Mouse (Mus musculus): ENCODE data around the gene Fuca1.

Fuca1 gene

DNA sequence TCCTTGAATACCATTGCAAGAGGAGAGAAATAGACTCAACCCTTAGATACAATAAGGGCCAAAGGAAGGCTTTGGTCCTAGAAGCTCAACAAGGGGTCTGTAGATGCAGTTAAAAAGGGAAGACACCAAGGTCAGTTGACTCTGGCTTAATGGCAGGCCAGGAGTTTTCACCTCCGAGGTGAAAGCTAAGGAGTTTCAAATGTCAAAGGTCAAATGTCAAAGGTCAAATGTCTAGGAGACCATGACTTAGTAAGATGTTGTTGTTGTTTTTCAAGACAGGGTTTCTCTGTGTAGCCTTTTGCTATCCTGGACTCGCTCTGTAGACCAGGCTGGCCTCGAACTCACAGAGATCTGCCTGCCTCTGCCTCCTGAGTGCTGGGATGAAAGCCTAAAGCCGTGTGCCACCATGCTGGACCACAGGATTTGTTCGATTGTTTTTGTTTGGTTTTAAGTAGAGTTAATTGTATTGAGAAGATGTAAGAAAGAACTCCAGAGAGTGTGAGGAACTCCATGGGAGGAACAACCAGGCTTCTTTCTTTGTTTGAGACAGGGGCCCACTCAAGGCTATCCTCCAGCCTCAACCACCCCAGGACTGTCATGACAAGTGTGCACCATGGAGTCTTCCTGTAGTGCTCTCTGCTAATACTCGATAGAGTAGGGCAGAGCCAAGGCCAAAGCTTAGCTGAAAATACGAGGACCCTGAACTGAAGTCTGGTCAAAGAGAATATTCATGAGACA is 31.2 kb upstream of the Fuca1 start:
- no peak for DNase-seq (ENCODE audit: low read depth)

DNA sequence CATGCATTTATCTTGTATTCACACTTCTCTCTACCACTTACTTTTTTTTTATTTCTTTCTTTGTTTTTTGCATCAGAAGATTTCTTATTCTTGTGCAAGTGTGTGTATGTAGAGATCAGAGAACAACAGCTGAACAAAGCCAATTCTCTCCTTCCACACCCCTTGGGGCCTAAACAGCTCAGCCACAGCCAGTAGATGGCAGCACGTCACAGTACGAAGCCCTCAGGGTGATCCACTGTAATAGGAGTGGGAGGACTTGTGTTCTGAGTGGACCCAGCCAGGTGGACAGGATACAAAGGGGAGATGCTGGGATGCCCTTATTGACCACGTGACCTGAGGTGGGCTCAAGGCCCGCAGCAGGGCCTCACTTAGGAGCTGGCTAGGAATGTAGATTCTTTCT is 30.7 kb upstream of the Fuca1 start:
- DNase-seq (ENCODE audit: low read depth) = peak; percentile 89

DNA sequence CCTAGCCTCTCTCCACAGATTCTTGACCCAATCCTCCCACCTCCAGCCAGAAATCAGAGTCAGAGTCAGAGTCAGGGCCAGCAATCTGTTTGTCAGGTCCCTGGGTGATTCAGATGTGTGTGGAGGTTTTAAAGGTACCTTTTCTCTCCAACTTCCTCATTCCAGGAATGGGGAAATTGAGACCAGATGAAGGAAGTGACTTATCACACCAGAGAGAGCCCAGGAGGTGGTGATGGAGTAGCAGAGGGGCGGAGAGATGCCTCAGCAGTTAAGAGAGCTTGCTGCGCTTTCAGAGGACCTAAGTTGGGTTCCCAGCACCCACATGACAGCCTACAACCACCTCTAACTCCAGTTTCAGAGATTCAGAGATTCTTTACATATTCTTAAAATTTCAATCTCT is 29.0 kb upstream of the Fuca1 start:
- no peak for DNase-seq (ENCODE audit: low read depth)

DNA sequence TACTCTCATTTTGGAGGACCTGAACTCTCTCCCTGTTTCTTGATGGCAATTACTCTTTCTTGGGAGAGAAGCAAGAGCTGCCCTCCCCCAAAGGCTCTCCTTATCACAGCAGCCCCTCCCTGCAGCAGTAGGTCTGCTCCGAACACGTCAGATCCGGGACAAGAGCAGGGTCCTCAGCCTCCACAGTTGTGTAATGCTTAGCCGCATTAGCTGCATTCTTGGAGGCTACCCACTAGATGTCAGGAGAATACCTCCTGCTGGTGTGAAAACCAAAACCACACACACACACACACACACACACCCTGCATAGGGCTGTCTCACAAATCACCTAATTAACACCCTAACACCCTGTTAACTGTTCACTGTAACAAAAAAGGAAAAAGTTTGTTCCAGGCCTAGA is 27.7 kb upstream of the Fuca1 start:
- no peak for DNase-seq (ENCODE audit: low read depth)

DNA sequence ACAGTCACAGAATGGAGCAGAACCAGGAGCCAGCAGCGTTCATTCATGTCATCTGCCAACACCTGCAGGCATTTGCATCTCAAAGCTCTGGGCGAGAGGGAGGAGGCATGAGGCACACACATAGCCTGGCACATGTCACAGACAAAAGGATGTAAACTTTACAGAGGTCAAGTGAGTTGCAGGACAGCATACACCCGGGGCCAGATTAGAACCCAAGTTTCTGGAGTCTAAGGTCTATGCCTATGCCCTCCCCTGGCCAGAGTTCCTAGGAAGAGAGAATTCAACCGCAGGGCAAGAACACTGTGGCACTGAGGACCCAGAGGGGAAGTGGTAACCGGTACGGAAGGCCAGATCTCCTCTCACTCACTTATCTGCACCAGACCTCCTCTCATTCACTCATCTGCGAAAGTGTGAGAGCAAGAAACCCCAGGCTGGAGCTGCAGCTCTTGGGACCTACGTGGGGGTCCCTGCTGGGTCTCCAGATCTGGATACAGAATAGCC is 25.4 kb upstream of the Fuca1 start, which contains the start of gene Cnr2:
TSS of gene Cnr2 (plus strand) at position 324 of the 501 bp plus-strand sequence.
- peak; percentile 67 for DNase-seq (ENCODE audit: low read depth)

DNA sequence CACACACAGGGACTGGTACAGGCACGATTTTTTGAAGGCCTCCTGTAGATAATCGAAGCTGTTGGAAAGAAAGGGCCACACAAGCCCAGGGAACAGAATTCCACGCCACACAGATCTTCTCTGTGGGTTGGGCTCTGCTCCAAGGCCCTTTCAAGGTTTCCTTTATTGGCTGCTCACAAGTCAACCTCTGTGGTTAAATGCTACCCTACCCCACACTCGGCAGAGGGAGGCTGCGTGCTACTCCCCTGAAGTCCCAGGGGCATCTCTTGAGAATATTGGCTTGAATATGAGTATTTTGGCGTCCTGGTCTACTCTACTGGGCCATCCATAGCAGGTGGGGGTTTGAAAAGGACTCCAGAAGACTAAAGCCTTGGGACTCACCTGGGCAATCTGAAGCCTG is 24.4 kb upstream of the Fuca1 start:
- peak; percentile 29 for DNase-seq (ENCODE audit: low read depth)

DNA sequence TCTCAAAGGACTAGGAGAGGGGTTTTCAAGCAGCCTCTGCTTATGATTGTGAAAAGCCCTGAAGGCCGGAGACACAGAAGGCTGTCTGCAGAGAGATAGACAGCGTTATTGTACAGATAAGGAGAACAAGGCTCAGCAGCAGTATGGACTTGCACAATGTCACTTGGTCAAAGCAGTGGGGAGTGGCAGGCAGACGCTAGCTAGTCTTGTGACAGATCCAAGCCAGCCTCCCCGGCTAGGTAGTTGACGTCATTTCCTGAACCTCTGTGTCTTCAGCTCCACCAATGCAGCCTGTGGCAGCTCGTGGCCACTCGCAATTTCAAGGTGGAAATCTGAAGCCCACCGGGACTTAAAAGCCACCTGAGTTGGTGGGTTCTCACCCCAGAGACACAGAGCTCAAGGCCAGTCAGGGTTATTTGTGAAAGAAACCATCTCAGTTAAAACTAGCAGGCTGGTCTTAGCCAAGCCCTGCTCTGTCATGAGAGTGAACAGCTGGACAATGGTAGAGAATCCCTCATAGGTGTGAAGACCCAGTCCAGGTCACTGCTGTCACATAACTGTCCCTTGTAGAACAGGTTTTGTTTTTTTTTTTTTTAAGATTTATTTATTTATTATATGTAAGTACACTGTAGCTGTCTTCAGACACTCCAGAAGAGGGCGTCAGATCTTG is 22.0 kb upstream of the Fuca1 start:
- DNase-seq (ENCODE audit: low read depth) = peak; percentile 91

DNA sequence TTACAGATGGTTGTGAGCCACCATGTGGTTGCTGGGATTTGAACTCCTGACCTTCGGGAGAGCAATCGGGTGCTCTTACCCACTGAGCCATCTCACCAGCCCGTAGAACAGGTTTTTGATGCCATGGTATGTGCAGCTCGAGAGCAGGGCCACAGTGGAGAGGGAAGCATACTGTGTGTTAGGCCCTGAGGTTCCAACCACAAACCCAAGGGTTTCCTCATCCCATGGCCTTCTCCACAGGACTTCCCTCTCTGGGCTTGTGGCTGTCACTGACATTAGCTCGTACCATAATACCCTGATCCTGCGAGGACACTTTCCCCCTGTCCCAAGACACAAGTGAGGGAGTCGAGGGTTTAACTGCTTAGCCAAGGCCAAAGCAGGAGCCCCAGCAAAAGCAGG is 21.5 kb upstream of the Fuca1 start:
- peak; percentile 45 for DNase-seq (ENCODE audit: low read depth)

DNA sequence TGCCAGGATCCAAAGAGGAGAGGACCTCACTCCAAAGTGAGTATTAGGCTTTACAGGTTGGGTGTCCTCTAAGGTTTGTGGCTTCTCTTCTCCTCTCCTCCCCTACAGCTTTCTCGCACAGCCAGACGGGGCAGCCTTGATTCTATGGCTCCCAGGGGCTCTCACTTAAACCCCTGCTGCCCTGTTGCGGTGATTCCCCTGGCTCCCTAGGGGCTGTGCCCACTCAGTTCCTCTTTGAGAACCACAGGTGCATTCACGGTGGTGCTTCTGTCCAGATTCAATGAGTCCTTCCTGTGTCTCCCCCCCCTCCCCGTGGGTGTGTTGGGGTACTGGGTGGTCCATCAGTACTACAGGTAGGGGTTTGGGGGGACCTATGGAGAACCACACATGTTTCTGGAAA is 20.5 kb upstream of the Fuca1 start:
- DNase-seq (ENCODE audit: low read depth) = no peak

DNA sequence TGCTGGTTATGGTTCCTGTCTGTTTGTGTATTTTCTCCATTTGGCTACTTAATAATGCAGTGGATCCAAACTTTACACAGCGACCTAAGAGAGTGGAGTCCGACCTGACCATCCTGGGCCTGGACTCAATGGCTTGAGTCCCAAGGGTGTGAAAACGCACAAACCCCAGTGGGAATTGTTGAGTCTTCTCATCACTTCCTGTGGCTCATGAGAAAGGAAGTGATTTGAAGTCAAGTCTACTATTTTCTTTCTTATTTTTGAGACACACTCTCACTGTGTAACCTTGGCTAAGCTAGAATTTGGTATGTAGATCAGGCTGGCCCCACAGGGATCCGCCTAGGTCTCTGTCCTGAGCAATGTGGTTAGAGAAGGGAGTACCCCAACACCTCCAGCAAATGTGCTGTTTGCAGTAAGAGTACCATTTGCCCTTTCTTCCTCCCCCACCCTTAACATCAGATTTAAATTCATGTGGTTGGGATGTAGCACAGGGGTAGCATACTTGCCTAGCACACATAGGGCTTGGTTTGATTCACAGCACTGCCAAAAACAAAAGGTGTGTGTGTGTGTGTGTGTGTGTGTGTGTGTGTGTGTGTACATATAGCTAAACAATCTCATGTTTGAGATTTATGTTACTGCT is 17.8 kb upstream of the Fuca1 start:
- DNase-seq (ENCODE audit: low read depth) = peak; percentile 31

DNA sequence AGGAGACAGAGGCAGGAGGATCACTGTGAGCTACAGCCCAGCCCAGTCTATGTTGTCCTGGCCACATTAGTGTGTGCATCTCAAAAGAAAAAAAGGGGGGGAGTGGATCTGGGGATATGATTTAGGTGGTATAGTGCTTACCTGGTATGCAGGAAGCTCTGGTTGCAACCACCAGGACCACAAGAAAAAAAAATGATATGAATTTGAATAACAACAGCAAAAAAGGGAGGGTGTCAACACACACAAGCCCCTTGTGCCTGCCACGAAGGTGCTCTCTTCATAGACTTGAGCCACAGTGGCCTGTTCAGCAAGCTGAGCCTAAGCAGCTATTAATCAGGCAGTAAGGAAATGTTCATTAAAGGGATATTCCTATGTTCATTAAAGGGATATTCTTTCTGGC is 15.7 kb upstream of the Fuca1 start:
- DNase-seq (ENCODE audit: low read depth) = peak; percentile 37

DNA sequence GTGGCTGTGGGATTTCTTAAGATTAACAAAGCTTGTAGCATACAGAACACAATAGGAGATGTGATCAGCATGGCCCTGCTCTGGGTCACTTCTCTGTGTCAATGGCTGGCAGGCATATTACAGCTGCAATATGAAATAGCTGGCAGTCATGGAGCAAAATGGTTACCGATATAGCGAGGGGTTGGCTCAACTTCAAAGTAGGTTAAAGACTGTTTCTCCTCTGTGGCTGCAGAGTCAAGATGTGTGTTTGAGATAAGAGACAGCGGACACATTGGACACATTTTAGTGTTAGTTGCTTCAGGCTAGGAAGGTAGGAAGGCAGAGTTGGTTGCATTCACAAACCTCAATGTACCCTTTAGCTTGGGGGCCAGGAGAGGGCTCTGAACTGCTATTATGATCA is 13.9 kb upstream of the Fuca1 start:
- peak; percentile 34 for DNase-seq (ENCODE audit: low read depth)

DNA sequence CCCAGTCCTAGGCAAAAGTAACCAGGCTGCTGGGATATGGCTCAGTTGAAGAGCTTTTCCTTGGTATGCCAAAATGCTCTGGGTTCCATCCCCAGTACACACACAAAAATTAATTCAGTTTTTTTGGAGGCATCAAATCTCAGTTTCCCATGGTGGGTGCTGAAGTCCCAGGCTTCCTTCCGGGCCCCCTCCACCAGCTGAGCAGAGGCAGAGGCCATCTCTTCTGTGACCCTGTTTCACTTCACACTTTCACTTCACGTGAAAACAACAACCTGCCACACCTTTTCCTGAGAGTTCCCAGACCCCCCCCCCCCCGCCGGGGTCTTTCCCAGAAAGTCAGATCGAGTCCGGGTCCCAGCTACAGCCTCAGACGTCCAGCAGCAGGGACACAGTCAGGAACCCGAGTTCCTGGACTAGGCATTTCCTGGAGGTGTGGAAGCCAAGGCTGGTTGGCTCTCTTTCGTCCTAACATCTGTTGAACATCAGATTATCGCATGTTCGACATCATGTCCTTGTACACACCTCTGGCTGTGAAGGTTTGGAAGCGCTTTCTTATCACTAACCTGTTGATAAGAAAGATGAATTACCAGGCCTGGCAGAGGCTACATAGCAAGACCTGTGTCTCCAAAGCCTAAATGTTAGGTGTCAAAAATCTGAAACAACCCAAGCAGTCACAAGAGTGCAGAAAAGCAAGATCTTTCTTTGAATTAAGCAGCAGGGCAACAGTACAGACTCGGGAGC is 11.0 kb upstream of the Fuca1 start:
- no peak for DNase-seq (ENCODE audit: low read depth)

DNA sequence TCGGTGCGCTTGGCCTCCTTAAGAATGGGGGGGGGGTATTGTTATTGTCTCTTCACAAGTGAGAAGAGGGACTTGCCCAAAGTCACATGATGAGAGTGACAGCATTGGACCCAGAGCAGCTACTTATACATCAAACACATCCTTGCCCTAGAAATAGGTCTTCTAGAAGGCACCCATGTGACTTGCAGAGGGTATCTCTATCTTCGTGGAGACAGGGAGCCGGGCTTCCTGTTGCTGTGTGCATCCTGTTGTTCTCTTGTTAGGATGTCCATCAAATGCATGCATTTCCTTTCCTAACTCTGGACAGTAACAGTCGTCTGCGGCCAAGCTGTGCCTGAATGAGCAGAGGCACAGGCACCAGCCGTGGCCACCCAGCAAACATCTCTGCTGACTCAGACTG is 9.0 kb upstream of the Fuca1 start:
- peak; percentile 51 for DNase-seq (ENCODE audit: low read depth)

DNA sequence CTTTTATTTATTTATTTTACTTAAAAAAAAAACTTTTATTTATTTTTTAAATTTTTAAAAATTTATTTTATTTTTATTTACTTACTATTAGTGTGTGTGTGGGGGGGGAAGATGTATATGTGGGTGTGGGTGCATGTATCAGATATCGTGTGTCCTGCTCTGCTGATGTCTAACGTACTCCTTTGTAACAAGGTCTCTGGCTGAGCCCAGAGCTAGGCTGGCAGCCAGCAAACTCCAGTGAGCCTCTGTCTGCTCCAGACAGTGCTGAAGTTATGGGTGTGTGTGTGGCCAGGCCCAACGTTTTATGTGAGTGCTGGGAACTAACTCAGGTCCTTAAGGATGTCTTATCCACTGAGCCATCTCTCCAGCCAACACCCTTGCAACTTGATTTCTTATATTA is 8.4 kb upstream of the Fuca1 start:
- DNase-seq (ENCODE audit: low read depth) = no peak

DNA sequence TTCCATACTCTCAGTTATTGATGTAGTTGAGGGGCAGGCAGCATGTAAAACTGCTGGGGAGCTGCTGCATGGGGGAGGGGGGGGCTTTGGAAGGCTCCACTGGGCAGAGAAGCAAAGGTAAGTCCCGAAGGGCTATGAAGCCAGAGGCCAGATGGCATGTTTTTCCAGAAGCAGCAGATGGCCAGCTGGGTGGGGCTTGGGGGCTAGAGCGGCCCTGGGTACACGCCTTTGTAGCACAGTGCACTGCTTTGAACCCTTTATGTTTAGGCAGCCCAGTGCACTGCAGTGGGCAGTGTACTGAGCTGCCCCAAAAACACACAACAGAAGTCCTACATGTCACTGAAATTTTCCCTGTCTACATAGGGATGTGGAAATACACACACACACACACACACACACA is 7.7 kb upstream of the Fuca1 start:
- DNase-seq (ENCODE audit: low read depth) = no peak

DNA sequence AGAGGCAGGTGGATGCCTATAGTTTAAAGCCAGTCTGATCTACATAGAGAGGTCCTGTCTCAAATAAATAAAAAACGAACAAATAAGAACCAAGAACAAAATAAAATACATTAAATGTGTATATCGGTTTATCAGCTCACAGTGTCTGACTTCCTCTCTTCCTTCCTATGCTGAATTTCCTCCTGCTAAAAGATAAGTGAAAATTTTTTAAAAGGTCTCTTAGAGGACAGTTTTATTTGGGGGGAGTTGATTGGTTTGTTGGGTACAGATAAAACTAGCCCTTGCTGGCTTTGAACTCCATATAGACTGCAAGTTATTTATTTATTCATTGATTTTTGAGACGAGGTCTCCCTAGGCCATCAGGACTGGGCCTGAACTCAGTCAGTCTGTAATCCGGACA is 7.1 kb upstream of the Fuca1 start:
- no peak for DNase-seq (ENCODE audit: low read depth)

DNA sequence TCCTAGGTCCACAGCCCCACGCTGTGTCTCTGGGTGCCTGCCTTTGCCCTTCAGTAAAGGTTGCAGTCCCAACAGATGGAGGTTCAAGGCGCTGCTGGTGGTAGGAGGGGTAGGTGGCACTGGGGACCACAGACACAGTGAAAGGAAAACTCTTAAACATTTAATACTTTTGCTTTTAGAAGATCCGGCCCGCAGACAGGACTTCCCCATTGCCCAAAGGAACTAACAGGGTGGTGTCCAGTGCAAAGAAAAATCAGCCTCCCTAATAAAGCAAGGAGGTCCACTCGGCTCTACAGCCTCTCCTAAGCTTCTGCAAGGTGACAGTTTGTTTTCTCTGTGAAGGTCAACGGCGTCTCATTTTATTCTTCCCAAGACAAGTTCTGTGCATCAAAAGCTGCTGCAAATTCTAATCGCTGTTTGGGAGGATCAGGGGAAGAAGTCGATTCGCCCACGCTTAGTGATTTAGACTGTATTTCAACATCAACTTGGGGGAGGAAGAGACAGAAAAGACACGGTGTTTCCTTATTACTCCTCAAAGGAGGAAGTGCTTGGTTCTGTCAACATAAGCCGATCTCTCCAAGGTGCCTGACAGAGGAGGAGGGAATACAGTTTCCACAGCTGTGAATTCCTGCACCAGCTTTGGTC is 1.8 kb upstream of the Fuca1 start:
- peak; percentile 30 for DNase-seq (ENCODE audit: low read depth)

DNA sequence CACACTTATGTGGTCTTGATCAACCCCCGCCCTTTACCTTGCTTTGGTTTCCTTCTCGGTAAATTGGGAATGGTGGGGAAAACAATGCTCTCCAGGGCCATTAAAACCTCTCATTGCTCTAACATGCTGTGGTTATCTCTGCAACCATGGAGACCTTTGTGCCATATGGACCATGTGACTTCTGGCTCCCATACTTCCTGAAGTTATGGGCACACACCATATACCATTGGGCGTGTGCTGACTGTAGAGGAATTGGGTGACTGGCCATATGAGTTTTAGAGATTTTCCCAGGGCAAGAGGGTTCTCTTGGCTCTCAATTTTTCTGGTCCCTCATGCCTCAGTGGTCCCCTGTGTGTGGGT is 1.3 kb upstream of the Fuca1 start:
- DNase-seq (ENCODE audit: low read depth) = no peak

DNA sequence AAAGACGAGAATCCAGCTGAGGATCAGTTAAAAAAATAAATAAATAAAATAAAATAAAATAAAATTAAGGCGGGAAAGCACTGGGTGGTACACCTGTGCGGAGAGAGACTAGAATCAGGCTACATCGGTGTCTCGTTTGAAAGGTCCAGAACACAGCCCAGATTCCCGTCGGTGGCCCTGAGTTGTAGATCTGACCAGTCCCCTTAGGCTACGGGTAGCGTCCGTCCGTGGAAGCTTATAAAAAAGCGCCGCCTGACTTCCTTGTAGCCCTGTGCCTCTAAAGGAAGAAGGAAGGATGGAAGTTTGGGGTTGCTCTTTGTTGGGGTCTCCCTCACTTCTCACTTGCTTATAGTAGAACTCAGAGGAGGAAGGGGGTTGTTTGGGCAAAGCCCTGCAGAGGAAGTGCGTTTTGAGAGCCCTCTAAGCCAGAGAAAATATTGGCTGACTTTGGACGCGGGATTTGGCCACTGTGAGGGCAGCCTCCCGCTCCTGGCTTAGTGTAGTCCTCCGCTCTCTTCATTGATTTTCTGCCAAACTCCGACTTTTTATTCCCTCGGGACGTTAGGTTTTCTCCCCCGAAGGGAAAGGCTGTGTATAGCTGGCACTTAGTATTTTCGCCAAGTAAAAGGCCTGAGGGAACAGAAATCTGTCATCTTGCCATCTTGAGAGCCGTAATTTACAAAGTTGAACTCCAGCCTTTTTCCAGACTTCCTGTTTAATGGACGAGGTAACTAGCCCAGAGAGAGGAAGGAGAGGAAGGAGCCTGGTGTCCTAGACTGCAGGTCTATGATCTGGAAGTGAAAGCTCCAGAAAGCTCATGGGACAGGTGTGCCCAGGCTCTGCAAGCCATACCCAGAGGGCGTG is 954 bp downstream of the Fuca1 start:
- peak; percentile 45 for DNase-seq (ENCODE audit: low read depth)

DNA sequence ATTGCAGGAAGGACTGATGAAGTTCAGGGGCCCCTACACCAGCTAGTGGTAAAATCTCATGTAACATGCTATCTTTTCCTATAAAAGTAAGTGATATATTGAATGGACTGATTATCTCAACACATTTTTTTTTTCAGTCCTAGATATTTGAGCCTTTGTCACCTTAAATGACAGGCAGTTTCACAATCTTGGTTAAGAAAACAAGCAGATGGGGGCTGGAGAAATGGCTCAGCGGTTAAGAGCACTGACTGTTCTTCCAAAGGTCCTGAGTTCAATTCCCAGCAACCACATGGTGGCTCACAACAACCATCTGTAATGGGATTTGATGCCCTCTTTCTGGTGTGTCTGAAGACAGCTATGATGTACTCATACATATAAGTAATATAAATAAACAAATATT is 1.7 kb downstream of the Fuca1 start:
- no peak for DNase-seq (ENCODE audit: low read depth)
